Mouse (Mus musculus) CH12.LX (cell line): ENCODE data around the gene Dab1. TPM values are rescaled to one million over a fixed set of nuclear protein-coding genes. Genes with fewer than 3 reads are reported as not detected.

ENCODE experiments used
- DNase-seq: peaks from one replicate; pipeline ENCODE4 v3.0.0-alpha.2; 2013; ENCODE audit errors: extremely low read depth
- H3K27ac ChIP-seq: 2 replicates; pipeline ENCODE4 v1.5.1; 2012; ENCODE audit warnings: low read depth, mild to moderate bottlenecking, control low read depth, moderate library complexity; ENCODE audit not compliant: insufficient read depth
- H3K27me3 ChIP-seq: replicated peaks from 2 replicates; pipeline ENCODE3; 2012; ENCODE audit warnings: inconsistent platforms
- H3K36me3 ChIP-seq, 2 experiments: replicated peaks in 1 of 2; 2 replicates each; pipeline versions ENCODE3 to v1.6.1; 2012; ENCODE audit warnings: inconsistent platforms in 1 of 2, low read length in 1 of 2, mild to moderate bottlenecking in 1 of 2, mixed read lengths in 1 of 2, moderate library complexity in 1 of 2; ENCODE audit not compliant: control insufficient read depth in 1 of 2, insufficient read depth in 1 of 2
- H3K4me1 ChIP-seq, 2 experiments: 2 replicates each; pipeline ENCODE4 v1.6.1; 2012; ENCODE audit warnings: inconsistent platforms in 1 of 2, moderate library complexity in 1 of 2; ENCODE audit not compliant: insufficient read depth in 2 of 2, control insufficient read depth in 1 of 2
- H3K4me2 ChIP-seq: 2 replicates; pipeline ENCODE4 v1.6.1; 2012; ENCODE audit warnings: low read depth, mild to moderate bottlenecking, control low read depth; ENCODE audit not compliant: poor library complexity, insufficient read depth, severe bottlenecking
- H3K4me3 ChIP-seq, 3 experiments: fragments of 150-350 bp in 1 of 3; sonication (generic) in 1 of 3; replicated peaks in 1 of 3; 2 replicates each; pipeline versions ENCODE3 to v1.5.1; 2011 to 2012; ENCODE audit warnings: low read depth in 2 of 3, low read length in 2 of 3, mild to moderate bottlenecking in 2 of 3, moderate library complexity in 2 of 3, control low read depth in 1 of 3, improper control_type of control experiment in 1 of 3, inconsistent platforms in 1 of 3, mixed read lengths in 1 of 3; ENCODE audit not compliant: poor library complexity in 1 of 3
- H3K79me2 ChIP-seq: replicated peaks from 2 replicates; pipeline ENCODE4 v1.6.1; 2012; ENCODE audit warnings: mild to moderate bottlenecking, moderate library complexity; ENCODE audit not compliant: control insufficient read depth, poor library complexity, insufficient read depth, severe bottlenecking; ENCODE audit errors: extremely low read depth
- H3K9ac ChIP-seq: 2 replicates; pipeline ENCODE4 v1.6.1; 2012; ENCODE audit warnings: low read depth, mild to moderate bottlenecking, control low read depth, moderate library complexity; ENCODE audit not compliant: insufficient read depth
- H3K9me3 ChIP-seq: replicated peaks from 2 replicates; pipeline ENCODE3; 2012; ENCODE audit warnings: low read length, inconsistent platforms, mixed read lengths
- BHLHE40 ChIP-seq: IDR thresholded peaks from 2 replicates; pipeline ENCODE4 v1.6.1; 2011; ENCODE audit warnings: mild to moderate bottlenecking, low read depth, low read length, improper control_type of control experiment
- CHD1 ChIP-seq: IDR thresholded peaks from 2 replicates; pipeline ENCODE4 v1.6.1; 2012; ENCODE audit warnings: low read depth, low read length, improper control_type of control experiment, inconsistent platforms
- CHD2 ChIP-seq: IDR thresholded peaks from 2 replicates; pipeline ENCODE4 v1.6.1; 2011; ENCODE audit warnings: low read length, improper control_type of control experiment
- CTCF ChIP-seq, 2 experiments: IDR thresholded peaks in 1 of 2; conservative IDR thresholded peaks in 1 of 2; 2 replicates each; pipeline ENCODE4 v1.5.1; 2011 to 2012; ENCODE audit warnings: low read depth in 2 of 2, low read length in 2 of 2, improper control_type of control experiment in 1 of 2, inconsistent platforms in 1 of 2, mild to moderate bottlenecking in 1 of 2, moderate library complexity in 1 of 2
- ELF1 ChIP-seq: IDR thresholded peaks from 2 replicates; pipeline ENCODE4 v1.6.1; 2014; ENCODE audit warnings: low read depth, mild to moderate bottlenecking, inconsistent platforms, low read length, improper control_type of control experiment
- EP300 ChIP-seq: IDR thresholded peaks from 2 replicates; pipeline ENCODE4 v1.6.1; 2011; ENCODE audit warnings: low read length, improper control_type of control experiment
- KAT2A ChIP-seq: IDR thresholded peaks from 2 replicates; pipeline ENCODE4 v1.6.1; 2012; ENCODE audit warnings: low read length, improper control_type of control experiment, inconsistent platforms; ENCODE audit not compliant: insufficient replicate concordance
- MAFK ChIP-seq: IDR thresholded peaks from 2 replicates; pipeline ENCODE4 v1.6.1; 2011; ENCODE audit warnings: low read length, improper control_type of control experiment; ENCODE audit not compliant: insufficient replicate concordance
- MAX ChIP-seq: IDR thresholded peaks from 2 replicates; pipeline ENCODE4 v1.6.1; 2011; ENCODE audit warnings: low read length, improper control_type of control experiment
- MAZ ChIP-seq: IDR thresholded peaks from 2 replicates; pipeline ENCODE4 v1.6.1; 2012; ENCODE audit warnings: low read depth, mild to moderate bottlenecking, inconsistent platforms, low read length, improper control_type of control experiment, moderate library complexity
- MXI1 ChIP-seq: IDR thresholded peaks from 2 replicates; pipeline ENCODE4 v1.6.1; 2011; ENCODE audit warnings: mild to moderate bottlenecking, low read depth, low read length, improper control_type of control experiment
- MYC ChIP-seq: IDR thresholded peaks from 2 replicates; pipeline ENCODE4 v1.6.1; 2011; ENCODE audit warnings: low read depth, mild to moderate bottlenecking, improper control_type of control experiment, low read length
- NELFE ChIP-seq: IDR thresholded peaks from 2 replicates; pipeline ENCODE4 v1.6.1; 2011; ENCODE audit warnings: low read depth, low read length, improper control_type of control experiment
- POLR2A ChIP-seq: IDR thresholded peaks from 2 replicates; pipeline ENCODE4 v1.6.1; 2011; ENCODE audit warnings: low read depth, mild to moderate bottlenecking, improper control_type of control experiment, low read length
- POLR2AphosphoS2 ChIP-seq: IDR thresholded peaks from 2 replicates; pipeline ENCODE4 v1.6.1; 2011; ENCODE audit warnings: low read depth, low read length, improper control_type of control experiment
- RAD21 ChIP-seq: IDR thresholded peaks from 2 replicates; pipeline ENCODE4 v1.6.1; 2011; ENCODE audit warnings: low read depth, mild to moderate bottlenecking, low read length, improper control_type of control experiment, moderate library complexity
- SIN3A ChIP-seq: IDR thresholded peaks from 2 replicates; pipeline ENCODE4 v1.6.1; 2012; ENCODE audit warnings: low read length, improper control_type of control experiment, inconsistent platforms
- TBP ChIP-seq: conservative IDR thresholded peaks from 2 replicates; pipeline ENCODE4 v1.6.1; 2011; ENCODE audit warnings: low read depth, low read length, improper control_type of control experiment
- TCF12 ChIP-seq: IDR thresholded peaks from 2 replicates; pipeline ENCODE4 v1.6.1; 2014; ENCODE audit warnings: low read depth, mild to moderate bottlenecking, inconsistent platforms, low read length, improper control_type of control experiment
- USF1 ChIP-seq: IDR thresholded peaks from 2 replicates; pipeline ENCODE4 v1.6.1; 2014; ENCODE audit warnings: low read depth, mild to moderate bottlenecking, inconsistent platforms, low read length, improper control_type of control experiment
- ZMIZ1 ChIP-seq: IDR thresholded peaks from 2 replicates; pipeline ENCODE4 v1.6.1; 2012; ENCODE audit warnings: low read depth, mild to moderate bottlenecking, inconsistent platforms, low read length, improper control_type of control experiment
- ZNF384 ChIP-seq: IDR thresholded peaks from 2 replicates; pipeline ENCODE4 v1.6.1; 2012; ENCODE audit warnings: low read depth, low read length, improper control_type of control experiment, inconsistent platforms
- dilution Hi-C: fragments of 300-500 bp; cut with MboI; formaldehyde crosslinking; loops from 2 replicates; pipeline ENCODE4 v1.14.3; 2020; ENCODE audit warnings: low sequenced_read_pairs; ENCODE audit not compliant: extremely low pct_unique_long_range_greater_than_20kb, extremely low pct_ligation_motif_present
- in situ Hi-C: fragments of 300-500 bp; cut with MboI; formaldehyde crosslinking; loops from 3 replicates; pipeline ENCODE4 v1.14.3; 2019; ENCODE audit warnings: low sequenced_read_pairs, low pct_ligation_motif_present, low pct_unique_long_range_greater_than_20kb, mixed read lengths
- polyA plus RNA-seq: library from polyadenylated mRNA; unstranded; fragments of >175 nt; gene quantifications from 2 replicates; pipeline ENCODE4 v1.2.1, GENCODE M21; 2012; ENCODE audit warnings: low read depth; ENCODE audit not compliant: insufficient read length
- total RNA-seq, 2 experiments: library from RNA; depleted of rRNA; stranded (reverse); fragments of 300-350 nt in 1 of 2; fragments of >200 nt in 1 of 2; gene quantifications; 2 replicates each; pipeline ENCODE4 v1.2.3; 2012 to 2014

Gene Dab1
- total and polyA plus RNA-seq, 3 experiments: not detected

DNA sequence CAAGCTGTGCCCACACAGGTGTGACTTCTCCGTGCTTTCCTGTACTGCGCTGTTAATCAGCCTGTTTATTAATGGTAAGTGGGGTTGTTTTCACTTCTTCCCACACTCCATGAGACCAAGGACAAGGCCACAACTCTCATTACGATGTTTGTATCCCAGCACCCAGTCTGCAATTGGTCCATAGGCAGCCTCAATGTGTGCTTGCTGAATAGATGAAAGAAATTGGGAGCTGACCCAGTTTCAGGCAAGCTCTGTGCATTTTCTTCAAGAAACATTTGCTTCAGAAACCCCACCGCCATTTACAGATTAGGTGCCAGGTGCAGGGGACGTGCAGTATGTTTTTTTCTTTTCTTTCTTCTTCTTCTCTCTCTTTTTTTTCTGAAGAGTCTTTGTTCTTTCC is 447.7 kb downstream of the Dab1 start:
- Histone ChIP-seq H3K4me1 (no peaks in the 10 kb centered on the region), H3K9me3 (peaks cover 79% of the 10 kb centered on the region), H3K4me3 (no peak overlapping the region), H3K36me3 (no peaks in the 10 kb centered on the region), H3K4me2 (no peak overlapping the region), H3K9ac (no peak overlapping the region), H3K27me3 (no peaks in the 10 kb centered on the region), H3K27ac (no peak overlapping the region), H3K79me2 (no peaks in the 10 kb centered on the region)
- no peak for DNase-seq
- in situ Hi-C loops (no loop called here), dilution Hi-C loops (no loop called here)
- no peak for TF ChIP-seq ZNF384
- no peak for TF ChIP-seq RAD21

- TF ChIP-seq MXI1: no peak
- no peak for TF ChIP-seq TBP
- no peak for TF ChIP-seq EP300
- no peak for TF ChIP-seq USF1
- no peak for TF ChIP-seq BHLHE40
- TF ChIP-seq NELFE: no peak
- no peak for TF ChIP-seq POLR2A
- no peak for TF ChIP-seq ZMIZ1
- TF ChIP-seq CTCF (conservative IDR thresholded peaks at IDR 0.05 in 1 of 2, IDR thresholded peaks at IDR 0.05 in 1 of 2; ENCODE audit: low read depth in 2 of 2, low read length in 2 of 2): no peak
- no peak for TF ChIP-seq MYC
- no peak for TF ChIP-seq RAD21
- no peak for TF ChIP-seq CHD1
- TF ChIP-seq SIN3A: no peak
- TF ChIP-seq KAT2A: no peak
- dilution Hi-C loops (no loop called here), in situ Hi-C loops (no loop called here)
- Histone ChIP-seq H3K79me2 (no peaks in the 10 kb centered on the region), H3K27ac (no peak overlapping the region), H3K36me3 (no peaks in the 10 kb centered on the region), H3K9ac (no peak overlapping the region), H3K4me1 (no peaks in the 10 kb centered on the region), H3K4me2 (no peak overlapping the region), H3K4me3 (no peak overlapping the region), H3K9me3 (peaks cover 79% of the 10 kb centered on the region), H3K27me3 (no peaks in the 10 kb centered on the region)
- no peak for DNase-seq
Measured at GRCm38 (mm10) chr4:104067748-104068147, 448.6 kb downstream of the Dab1 start.

DNA sequence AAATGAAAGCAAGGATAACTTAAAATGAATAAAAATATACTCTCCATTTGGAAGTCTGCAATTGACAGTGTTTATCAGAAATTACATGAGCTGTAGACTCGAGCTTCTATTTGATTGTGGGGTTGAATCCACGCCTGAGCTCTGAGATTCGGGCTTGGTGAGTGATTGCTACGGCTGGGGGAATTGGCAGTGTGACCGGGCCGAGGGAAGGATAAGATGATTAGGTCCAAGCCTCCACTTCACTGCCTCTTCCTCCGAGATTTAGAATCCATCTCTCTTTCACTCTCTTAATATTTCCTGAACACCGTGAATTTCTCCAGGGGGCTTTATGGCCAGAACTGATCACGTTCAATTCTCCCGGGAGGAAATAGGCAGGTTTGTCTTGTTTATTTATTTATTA is 452.1 kb downstream of the Dab1 start:
- dilution Hi-C loops (no loop called here), in situ Hi-C loops (no loop called here)
- H3K79me2 ChIP-seq: no peaks in the 10 kb centered on the region
- DNase-seq: no peak
- no peak overlapping the region for H3K4me2 ChIP-seq
- H3K27me3 ChIP-seq: no peaks in the 10 kb centered on the region
- H3K4me3 ChIP-seq: no peak overlapping the region
- TF ChIP-seq RAD21: no peak
- no peak for TF ChIP-seq POLR2A
- no peak for TF ChIP-seq MAFK
- TF ChIP-seq CHD2: no peak
- no peak for TF ChIP-seq TCF12
- no peak for TF ChIP-seq ELF1
- no peak for TF ChIP-seq MYC
- no peak for TF ChIP-seq MAZ
- no peak for TF ChIP-seq CHD1
- TF ChIP-seq POLR2AphosphoS2: no peak
- no peak for TF ChIP-seq SIN3A
- no peak for TF ChIP-seq MAX
- no peak overlapping the region for H3K9ac ChIP-seq
- peaks cover 68% of the 10 kb centered on the region for H3K9me3 ChIP-seq
- H3K36me3 ChIP-seq: no peaks in the 10 kb centered on the region
- H3K27ac ChIP-seq: no peak overlapping the region
- no peaks in the 10 kb centered on the region for H3K4me1 ChIP-seq
